Mouse (Mus musculus): ENCODE results near the gene Atp8b2.

DNA sequence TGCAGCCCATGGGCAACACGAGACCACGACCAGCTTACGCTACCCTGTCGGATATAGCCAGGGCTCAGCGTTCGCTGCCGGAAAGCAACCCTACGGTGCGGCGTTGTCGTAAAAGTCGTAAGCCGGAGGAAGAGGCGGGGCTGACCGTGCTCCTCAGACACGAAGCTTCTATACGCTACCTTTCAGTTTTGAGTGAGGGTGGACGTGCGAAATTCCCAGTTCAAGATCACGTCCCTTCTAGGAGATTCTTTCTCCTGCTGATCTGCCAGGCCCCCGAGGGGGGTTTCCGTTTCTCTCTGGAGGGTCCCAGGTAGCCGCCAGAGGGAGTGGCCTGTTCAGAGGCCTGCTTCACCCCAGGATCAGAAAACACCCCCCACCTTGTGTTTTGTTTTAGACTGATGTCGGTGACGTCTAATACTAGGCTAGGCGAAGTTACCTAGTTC, 35.3 kb upstream of the Atp8b2 start, which contains the start of gene Hax1:
- TF ChIP-seq MAZ (IDR thresholded peaks at IDR 0.05; ENCODE audit: low read depth, low read length) (no peak), MAX (IDR thresholded peaks at IDR 0.05; ENCODE audit: low read length) (peak; percentile 30; the same call in 1 of the 2 replicates), POLR2A (IDR thresholded peaks at IDR 0.05; ENCODE audit: low read depth, low read length) (peak; percentile 92), ZMIZ1 (IDR thresholded peaks at IDR 0.05; ENCODE audit: low read depth, low read length) (peak; percentile 73), CHD2 (IDR thresholded peaks at IDR 0.05; ENCODE audit: low read length) (peak; percentile 58; the same call in 1 of the 2 replicates), CTCF (conservative IDR thresholded peaks at IDR 0.05 in 1 of 2, IDR thresholded peaks at IDR 0.05 in 1 of 2; ENCODE audit: low read depth in 2 of 2, low read length in 2 of 2) (no peak), RAD21 (IDR thresholded peaks at IDR 0.05; ENCODE audit: low read depth, low read length) (no peak), JUND (conservative IDR thresholded peaks at IDR 0.05; ENCODE audit: low read depth, low read length) (no peak), GABPA (IDR thresholded peaks at IDR 0.05; ENCODE audit: insufficient replicate concordance, low read depth, low read length) (no peak), HCFC1 (IDR thresholded peaks at IDR 0.05; ENCODE audit: low read depth, low read length) (peak; percentile 84), SMC3 (IDR thresholded peaks at IDR 0.05; ENCODE audit: low read depth, low read length) (no peak), MYC (IDR thresholded peaks at IDR 0.05; ENCODE audit: low read depth, low read length) (peak; percentile 47; the same call in 1 of the 2 replicates), BHLHE40 (IDR thresholded peaks at IDR 0.05; ENCODE audit: low read depth, low read length) (peak; percentile 42; the same call in 1 of the 2 replicates), NRF1 (IDR thresholded peaks at IDR 0.05; ENCODE audit: low read depth, low read length) (no peak)

All from CH12.LX (cell line).